Mouse (Mus musculus): ENCODE measurements around the gene Rnf212.
A peak's percentile ranks its signal among the peaks of the same experiment; 100 is the strongest.

Rnf212 gene

GRCm38 (mm10) chr5:108711968-108712367, 62.8 kb downstream of the Rnf212 start:
- DNase-seq (ENCODE audit: low read depth), result no peak

- no peak for DNase-seq (ENCODE audit: low read depth)
Observed at GRCm38 (mm10) chr5:108708981-108709731, 65.6 kb downstream of the Rnf212 start.

- no peak for DNase-seq (ENCODE audit: low read depth)
Observed at GRCm38 (mm10) chr5:108708419-108708818, 66.4 kb downstream of the Rnf212 start.

GRCm38 (mm10) chr5:108707758-108708157, 67.0 kb downstream of the Rnf212 start:
- DNase-seq (ENCODE audit: low read depth), result no peak

- DNase-seq (ENCODE audit: low read depth), result no peak
Observed at GRCm38 (mm10) chr5:108703754-108704626, 70.8 kb downstream of the Rnf212 start.

GRCm38 (mm10) chr5:108701341-108702021, 73.3 kb downstream of the Rnf212 start:
- no peak for DNase-seq (ENCODE audit: low read depth)

GRCm38 (mm10) chr5:108700346-108700745, 74.4 kb downstream of the Rnf212 start:
- DNase-seq (ENCODE audit: low read depth), result no peak

GRCm38 (mm10) chr5:108697341-108697753, 77.4 kb downstream of the Rnf212 start:
- DNase-seq (ENCODE audit: low read depth), result peak; percentile 82

GRCm38 (mm10) chr5:108696542-108696941, 78.2 kb downstream of the Rnf212 start:
- DNase-seq (ENCODE audit: low read depth), result peak; percentile 42

GRCm38 (mm10) chr5:108695861-108696260, 78.9 kb downstream of the Rnf212 start:
- DNase-seq (ENCODE audit: low read depth), result no peak

GRCm38 (mm10) chr5:108694352-108695261, 80.2 kb downstream of the Rnf212 start:
- no peak for DNase-seq (ENCODE audit: low read depth)

- peak; percentile 79 for DNase-seq (ENCODE audit: low read depth)
Observed at GRCm38 (mm10) chr5:108693872-108694288, 80.9 kb downstream of the Rnf212 start.

- DNase-seq (ENCODE audit: low read depth), result no peak
Observed at GRCm38 (mm10) chr5:108692271-108692670, 82.5 kb downstream of the Rnf212 start, which contains the start of gene Fgfrl1. TSS of gene Fgfrl1 (plus strand) at chr5:108692382.

- no peak for DNase-seq (ENCODE audit: low read depth)
Observed at GRCm38 (mm10) chr5:108691152-108691551, 83.6 kb downstream of the Rnf212 start.

- no peak for DNase-seq (ENCODE audit: low read depth)
Observed at GRCm38 (mm10) chr5:108689091-108689490, 85.7 kb downstream of the Rnf212 start.

- no peak for DNase-seq (ENCODE audit: low read depth)
Observed at GRCm38 (mm10) chr5:108680871-108681270, 93.9 kb downstream of the Rnf212 start.

GRCm38 (mm10) chr5:108679909-108680308, 94.9 kb downstream of the Rnf212 start:
- DNase-seq (ENCODE audit: low read depth), result no peak
